Mouse (Mus musculus) right cerebral cortex, adult 2 months (tissue): ENCODE data around the gene Zfp108.
A peak's percentile ranks its signal among the peaks of the same experiment; 100 is the strongest.
"Not testable (repeated sequence)": the region's sequence is repeated elsewhere in the genome, so short reads cannot be mapped to it uniquely, and the experiment has no call there.

Experiments
- DNase-seq, 2 experiments: peaks; one replicate each; pipeline ENCODE4 v3.0.0; 2021 to 2022; ENCODE audit warnings: low spot score in 2 of 2

Zfp108 gene

GRCm38 (mm10) chr7:24254633-24255474, at the start of gene Zfp108:
Gene Zfp108 (plus strand): TSS chr7:24254794.
- peak; percentile 88 to 93 for DNase-seq

GRCm38 (mm10) chr7:24207488-24208261, 46.9 kb upstream of the Zfp108 start:
- peak; percentile 76 to 80 for DNase-seq

DNA sequence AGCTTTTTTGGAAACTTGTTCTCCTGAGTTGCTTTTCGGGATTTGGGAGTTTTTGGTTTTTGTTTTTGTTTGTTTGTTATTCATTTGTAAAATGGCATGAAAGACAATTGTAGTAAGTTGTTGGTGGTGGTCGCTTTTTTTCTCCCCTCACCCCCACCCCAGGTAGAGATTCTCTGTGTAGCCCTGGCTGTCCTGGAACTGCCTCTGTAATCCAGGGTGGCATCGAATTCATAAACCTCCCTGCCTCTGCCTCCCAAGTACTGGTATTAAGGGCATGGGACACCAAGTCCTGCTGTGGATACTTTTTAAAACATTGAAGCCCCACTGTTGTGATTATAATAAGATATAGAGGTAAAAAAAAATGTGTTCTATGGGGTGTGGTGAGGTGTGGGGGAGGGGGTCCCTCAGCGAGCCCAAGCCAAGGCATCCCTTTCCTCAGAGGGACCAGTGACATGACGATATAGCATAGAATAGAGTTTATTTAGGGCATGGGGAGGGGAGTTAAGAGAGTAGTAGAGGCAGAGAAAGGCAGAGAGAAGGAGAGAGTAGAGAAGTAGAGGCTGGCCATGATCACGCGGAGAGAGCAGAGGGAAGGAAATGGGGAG, 46.2 kb upstream of the Zfp108 start:
- no peak for DNase-seq

DNA sequence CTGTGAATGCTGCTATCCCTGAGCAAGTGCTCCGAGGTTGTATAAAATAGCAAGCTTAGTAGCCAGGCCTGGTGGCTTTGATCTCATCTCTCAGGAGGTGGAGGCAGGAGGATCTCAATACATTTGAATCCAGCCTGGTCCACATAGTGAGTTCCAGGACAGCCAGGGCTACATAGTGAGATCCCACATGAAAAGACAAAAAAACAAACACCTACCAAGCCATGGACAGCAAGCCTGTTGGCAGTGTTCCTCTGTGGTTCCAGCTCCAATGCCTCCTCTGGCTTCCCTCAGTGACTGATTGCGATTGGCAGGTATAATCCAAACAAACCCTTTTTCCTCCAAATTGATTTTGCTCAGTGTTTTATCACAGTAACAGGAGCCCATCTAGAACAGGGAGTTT, 44.3 kb upstream of the Zfp108 start:
- no peak for DNase-seq

DNA sequence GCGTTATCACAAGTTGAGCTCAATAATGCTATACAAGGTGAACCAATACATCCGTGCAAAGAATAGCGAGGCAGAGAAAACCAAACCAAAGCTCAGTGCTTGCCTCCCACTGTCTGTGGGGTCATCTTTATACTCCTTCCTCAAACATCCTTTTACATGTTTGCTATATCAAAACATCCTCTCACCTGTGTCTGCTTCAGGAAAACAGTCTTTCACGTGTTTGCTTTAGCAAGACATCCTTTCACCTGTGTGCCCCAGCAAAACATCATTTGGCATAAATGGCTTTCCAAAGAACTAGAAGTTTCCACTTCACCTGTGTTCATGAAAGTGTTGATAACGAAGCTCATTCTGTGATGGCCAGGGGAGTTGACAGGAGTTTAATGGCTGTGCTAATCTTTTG, 43.3 kb upstream of the Zfp108 start, which contains the start of gene Zfp111:
Zfp111 (minus strand) TSS at position 101 of the 400 bp plus-strand sequence.
- DNase-seq, result no peak

GRCm38 (mm10) chr7:24237040-24237791, 17.4 kb upstream of the Zfp108 start, which contains the start of gene Zfp109:
Gene Zfp109 (minus strand): TSS chr7:24237560.
- peak; percentile 80 to 85 for DNase-seq

DNA sequence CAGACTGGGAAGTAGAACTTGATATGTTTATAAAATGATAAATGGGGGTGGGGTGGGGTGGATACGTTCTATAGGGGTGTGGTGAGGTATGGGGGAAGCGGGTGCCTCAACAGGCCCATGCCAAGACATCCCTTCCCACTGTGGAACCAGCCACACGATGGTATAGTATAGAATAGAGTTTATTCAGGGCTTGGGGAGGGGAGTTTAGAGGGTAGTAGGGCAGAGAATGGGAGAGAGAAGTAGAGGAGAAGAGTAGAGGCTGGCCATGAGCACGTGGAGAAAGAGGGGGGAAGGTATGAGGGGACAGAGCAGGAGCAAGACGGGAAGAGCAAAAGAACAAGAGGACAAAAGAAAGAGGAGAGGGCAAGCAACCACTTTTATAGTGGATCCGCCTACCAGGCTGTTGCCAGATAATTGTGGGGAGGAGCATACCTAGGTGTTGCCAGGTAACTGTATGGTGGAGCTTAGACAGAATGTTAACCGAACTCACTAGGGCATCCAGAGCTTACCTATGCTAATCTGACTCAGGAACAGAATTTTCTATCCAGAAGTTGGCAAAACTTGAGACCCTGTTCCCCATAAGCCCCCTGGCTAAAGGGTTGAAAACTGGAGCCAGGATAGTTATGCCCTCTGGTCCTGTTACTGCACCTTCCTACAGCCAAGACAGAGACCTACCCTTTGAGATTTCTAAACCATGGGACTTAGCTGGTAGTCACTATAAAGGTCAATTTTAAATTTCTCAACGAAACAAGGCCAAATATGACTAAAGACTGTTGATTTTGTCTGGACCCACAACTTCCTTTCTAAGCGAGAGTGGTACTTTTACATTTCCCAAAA, 597 bp upstream of the Zfp108 start:
- DNase-seq, result no peak

DNA sequence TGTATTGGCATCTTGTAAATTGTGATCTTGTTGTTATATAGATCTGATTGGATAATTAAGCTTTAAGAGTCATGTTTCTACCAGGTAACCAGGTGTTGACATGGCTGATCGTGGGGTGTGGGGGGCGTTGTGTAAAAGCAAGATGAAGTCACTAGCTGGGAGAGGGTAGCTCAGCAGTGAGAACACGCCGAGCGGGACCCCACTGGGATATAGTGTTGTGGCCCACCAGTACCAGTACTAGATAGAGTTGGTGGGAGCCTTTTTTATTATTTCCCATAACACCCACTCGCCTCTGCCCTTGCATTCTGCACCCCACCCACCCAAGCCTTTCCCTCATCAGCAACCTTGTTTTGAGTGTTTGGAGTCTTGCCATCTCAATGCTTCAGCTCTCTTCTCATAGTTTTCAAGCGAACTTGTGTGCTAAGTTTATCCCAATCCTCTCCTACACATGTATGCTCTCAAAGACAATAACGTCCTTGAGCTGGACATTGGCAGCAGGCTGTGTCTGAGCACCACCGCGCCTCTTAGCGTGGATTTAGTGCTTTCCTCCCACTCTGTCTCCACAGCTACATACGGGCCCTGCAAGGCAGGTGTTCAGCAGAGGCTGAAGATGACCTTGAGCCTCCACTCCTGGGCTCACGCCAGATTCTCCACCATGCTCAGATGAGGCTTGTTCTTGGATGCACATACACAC, 4.9 kb downstream of the Zfp108 start:
- DNase-seq, result peak; percentile 12 to 13

- no peak for DNase-seq
Measured at GRCm38 (mm10) chr7:24260000-24260312, 5.4 kb downstream of the Zfp108 start.

DNA sequence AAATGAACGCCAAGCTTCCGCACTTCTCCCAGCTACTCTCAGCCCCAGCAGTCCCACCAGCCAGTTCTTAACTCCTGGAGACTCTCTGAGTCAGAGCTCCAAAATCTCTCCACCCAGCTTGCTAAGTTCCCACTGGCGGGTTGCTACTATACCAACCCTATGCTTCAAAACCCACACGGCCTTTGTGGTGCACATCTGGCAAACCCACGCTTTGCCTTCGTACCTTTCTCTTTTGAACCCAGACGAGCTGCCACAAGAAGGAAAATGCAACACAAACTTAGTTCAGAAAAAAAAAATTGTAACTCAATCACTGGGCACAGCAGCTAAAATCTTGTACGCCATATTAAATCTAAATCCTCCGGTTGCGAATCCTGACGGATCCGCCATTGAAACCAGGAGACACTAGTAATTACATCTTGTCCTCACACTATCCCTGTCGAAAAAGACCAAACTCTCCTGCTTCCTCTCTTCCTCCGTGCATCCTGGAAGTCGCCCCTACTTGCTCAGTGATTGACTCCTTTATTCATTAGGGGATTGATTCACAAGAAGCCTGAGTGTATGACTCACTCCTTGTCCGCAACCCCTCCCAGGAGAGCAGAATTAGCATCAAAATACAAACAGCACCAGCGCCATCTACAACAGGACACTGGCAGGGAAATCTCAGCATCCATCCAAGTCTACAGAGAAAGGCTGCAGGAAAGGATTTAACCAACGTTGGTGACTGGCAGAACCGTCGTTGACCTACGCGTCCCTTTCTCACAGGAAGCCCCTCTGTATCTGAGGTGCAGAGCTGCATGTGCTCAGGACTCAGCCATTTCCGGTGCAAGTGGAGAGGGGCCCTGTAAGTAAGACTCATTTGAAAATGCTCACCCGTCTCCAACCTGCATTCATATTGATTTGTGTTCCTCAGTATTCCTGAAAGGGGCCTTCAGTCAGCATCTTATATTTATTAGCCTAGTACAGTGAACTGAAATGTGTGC, 13.9 kb downstream of the Zfp108 start:
- peak in 1 of 2 experiments; percentile 16 for DNase-seq

DNA sequence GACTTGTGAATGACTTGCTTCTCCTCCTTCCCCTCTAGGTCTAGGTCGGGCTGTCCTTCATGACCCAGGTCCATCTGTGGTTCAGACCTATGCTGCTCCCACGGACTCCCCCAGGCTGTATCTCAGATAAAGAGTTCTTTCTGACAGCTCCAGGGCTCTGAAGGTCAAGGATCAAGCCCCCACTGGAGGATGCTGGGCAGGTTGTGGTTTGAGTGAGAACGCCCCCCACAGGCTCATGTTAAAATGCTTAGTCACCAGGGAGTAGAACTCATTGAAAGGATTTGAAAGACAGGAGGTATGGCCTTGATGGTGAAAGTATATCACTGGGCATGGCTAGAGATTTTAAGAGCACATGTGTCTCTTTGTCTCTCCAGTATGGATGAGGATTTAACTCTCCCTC, 14.7 kb downstream of the Zfp108 start:
- DNase-seq, result no peak

- no peak for DNase-seq
Measured at GRCm38 (mm10) chr7:24269667-24270287, 15.2 kb downstream of the Zfp108 start.

DNA sequence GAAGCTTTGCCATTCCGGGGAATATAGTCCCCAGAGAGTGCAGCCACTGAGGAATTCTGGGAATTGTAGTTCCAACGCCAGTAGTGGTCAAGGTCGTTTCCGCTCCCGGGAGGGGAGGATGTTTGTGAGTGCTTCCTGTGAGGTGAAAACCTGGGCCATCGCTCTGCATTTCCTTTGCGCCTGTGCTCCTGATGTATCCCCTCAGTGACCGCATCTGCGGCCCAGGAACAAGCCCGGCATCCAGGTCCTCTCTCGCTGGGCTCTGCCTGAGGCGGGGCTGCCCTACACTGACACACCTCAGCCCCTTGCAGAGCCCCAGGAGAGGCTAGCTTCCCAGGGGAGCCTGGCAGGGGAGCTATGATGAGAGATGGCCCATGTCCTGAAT, 15.7 kb downstream of the Zfp108 start, which contains the start of gene Zfp93:
Zfp93 (plus strand) TSS at position 133 of the 385 bp plus-strand sequence.
- DNase-seq, result peak; percentile 86 to 87

DNA sequence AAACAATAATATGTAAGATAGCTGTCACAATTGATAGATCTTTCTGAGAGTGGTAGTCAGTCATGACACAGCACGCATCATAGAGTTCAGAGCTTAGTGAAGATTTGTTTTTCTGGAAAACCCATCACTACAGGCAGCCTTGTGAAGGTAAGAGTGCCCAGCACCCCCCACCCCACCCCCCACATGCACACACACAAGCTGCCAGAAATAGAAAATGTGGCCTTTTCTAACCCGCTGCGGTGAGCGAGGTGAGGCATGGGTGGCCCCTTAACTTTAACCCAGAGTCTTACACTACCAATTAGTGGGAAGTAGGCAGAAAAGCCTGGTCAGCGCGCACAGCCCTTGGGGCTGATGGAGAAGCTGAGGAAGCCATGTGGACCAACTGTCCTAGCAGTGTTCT, 16.6 kb downstream of the Zfp108 start:
- no peak for DNase-seq

GRCm38 (mm10) chr7:24274456-24274855, 19.9 kb downstream of the Zfp108 start:
- DNase-seq, result no peak

GRCm38 (mm10) chr7:24278771-24279170, 24.2 kb downstream of the Zfp108 start:
- not testable (repeated sequence) for DNase-seq

GRCm38 (mm10) chr7:24280031-24280857, 25.6 kb downstream of the Zfp108 start:
- DNase-seq, result no peak

- DNase-seq, result no peak
Measured at GRCm38 (mm10) chr7:24280858-24281145, 26.2 kb downstream of the Zfp108 start.
